Mouse (Mus musculus): ENCODE results near the gene Grasp.

Gene Grasp

DNA sequence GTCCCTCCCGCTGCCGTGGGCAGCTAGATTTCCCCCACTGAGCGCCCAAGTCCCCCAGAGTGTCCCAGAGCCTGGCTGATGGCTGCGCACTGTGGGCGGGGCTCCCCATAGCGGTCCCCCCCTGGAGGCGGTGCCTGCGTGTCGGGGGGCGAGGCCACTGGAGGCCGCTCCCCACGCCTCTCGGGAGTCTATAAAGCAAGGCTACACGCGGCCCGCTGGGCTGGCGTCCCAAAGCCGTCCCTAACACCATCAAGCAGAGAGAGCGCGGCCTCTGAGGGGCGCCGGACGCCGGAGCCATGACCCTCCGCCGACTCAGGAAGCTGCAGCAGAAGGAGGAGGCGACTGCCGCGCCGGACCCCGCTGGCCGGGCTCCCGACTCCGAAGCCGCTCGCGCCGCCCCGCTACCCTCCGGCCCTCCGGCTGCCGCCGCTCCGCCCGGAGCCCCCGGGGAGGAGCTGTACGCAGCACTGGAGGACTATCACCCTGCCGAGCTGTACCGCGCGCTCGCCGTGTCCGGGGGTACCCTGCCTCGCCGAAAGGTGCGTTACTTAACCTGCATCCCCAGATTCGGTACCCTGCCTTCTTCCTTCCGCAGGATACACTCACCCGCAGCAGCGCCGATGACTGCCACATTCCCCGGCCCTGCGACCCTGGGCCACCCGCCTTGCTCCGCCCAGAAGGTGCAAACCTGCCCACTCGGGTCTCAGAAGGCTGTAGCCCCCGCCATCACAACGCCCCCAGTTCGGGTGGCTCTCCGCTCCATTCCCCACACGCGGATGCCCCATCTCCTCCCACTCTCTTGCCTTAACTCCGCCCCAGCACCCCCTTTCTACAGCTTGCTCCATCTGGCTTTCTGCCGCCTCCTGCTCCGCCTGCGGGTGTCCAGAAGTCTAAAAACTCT, at the start of gene Grasp:
Grasp (plus strand) TSS at position 183 of the 901 bp plus-strand sequence.
- peak; percentile 74 to 89 for DNase-seq (ENCODE audit: low spot score in 2 of 2)

GRCm38 (mm10) chr15:101174294-101175130, 49.5 kb upstream of the Grasp start:
- DNase-seq (ENCODE audit: low spot score in 2 of 2): no peak

- DNase-seq (ENCODE audit: low spot score in 2 of 2): no peak
Observed at GRCm38 (mm10) chr15:101175131-101175460, 48.9 kb upstream of the Grasp start.

GRCm38 (mm10) chr15:101175613-101176283, 48.2 kb upstream of the Grasp start:
- DNase-seq (ENCODE audit: low spot score in 2 of 2): no peak

DNA sequence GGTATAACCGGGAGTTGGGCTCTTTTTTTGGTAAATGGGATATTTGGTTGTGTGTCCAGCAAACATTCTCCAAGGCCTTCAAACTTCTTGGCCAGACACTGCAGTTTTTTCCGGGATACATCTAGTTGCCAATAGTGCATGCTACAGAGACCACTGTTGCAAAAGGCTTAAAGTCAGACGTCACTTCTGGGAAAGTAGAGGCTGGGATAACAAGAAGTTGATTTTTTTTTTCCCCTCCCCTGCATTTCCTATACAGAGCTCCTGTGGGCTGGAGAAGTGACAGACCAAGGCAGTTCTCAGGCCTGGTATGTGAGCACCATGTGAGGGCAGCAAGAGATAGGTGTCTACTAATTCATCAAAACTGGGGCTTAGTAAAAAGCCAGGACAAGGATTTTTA, 47.7 kb upstream of the Grasp start:
- no peak for DNase-seq (ENCODE audit: low spot score in 2 of 2)

GRCm38 (mm10) chr15:101176795-101177691, 46.9 kb upstream of the Grasp start:
- peak in 1 of 2 experiments; percentile 44 for DNase-seq (ENCODE audit: low spot score in 2 of 2)

DNA sequence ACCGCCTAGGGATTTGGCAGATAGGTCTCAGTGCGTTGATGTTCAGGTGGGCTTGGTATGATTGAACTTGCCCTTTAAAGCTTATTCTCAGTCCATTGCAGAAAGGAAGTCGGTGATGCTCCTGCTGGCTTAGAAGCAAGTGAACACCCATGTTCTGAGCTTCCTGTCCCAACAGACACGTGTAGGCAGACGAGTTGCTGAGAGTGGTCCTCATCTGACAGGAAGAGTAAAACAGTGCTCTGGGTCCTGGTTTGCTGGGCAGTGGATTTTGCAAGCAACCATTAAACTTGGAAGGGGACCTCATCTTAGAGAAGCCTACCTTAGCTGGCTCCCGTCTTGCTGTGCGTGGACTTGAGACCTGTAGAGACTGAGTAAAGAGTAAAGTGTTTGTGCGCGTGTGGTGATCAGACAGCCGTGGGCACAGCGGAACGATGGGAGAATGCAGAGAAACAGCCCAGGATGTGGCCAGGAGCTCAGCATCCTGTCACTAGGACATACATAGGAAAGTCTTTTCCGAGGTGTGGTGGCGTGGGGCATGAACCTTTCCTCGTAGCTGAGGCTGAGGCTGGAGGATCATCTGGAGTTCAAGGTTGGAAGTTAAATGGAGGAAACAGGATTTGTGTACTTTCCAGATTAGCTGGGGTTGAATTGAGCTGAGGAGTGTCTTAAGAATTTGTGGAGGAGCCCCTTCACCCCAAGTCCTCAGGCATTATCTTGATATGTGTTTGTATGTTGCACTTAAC, 43.5 kb upstream of the Grasp start:
- DNase-seq (ENCODE audit: low spot score in 2 of 2): no peak

GRCm38 (mm10) chr15:101181106-101181466, 42.9 kb upstream of the Grasp start:
- no peak for DNase-seq (ENCODE audit: low spot score in 2 of 2)

GRCm38 (mm10) chr15:101181500-101181899, 42.5 kb upstream of the Grasp start:
- DNase-seq (ENCODE audit: low spot score in 2 of 2): no peak

- DNase-seq (ENCODE audit: low spot score in 2 of 2): no peak
Observed at GRCm38 (mm10) chr15:101182676-101183075, 41.3 kb upstream of the Grasp start.

DNA sequence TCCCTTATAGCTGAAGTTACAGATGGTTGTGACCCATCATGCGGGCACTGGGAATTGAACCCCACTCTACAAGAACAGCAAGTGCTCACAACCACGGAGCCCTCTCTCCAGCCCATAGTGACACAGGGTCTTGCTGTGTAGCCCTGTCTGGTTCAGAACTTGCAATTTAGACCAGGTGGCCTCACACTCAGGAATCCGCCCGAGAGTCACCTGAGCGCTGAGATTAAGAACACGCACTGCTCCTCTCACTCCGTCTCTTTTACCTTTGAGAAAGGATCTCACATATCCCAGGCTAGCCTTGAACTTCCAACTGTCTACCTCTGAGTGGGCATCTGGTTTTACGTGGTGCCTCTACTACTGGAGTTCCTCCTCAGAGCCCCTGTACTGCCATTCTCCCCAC, 39.7 kb upstream of the Grasp start:
- DNase-seq (ENCODE audit: low spot score in 2 of 2): no peak

- DNase-seq (ENCODE audit: low spot score in 2 of 2): no peak
Observed at GRCm38 (mm10) chr15:101185549-101185948, 38.4 kb upstream of the Grasp start.

- DNase-seq (ENCODE audit: low spot score in 2 of 2): no peak
Observed at GRCm38 (mm10) chr15:101187907-101188306, 36.1 kb upstream of the Grasp start.

DNA sequence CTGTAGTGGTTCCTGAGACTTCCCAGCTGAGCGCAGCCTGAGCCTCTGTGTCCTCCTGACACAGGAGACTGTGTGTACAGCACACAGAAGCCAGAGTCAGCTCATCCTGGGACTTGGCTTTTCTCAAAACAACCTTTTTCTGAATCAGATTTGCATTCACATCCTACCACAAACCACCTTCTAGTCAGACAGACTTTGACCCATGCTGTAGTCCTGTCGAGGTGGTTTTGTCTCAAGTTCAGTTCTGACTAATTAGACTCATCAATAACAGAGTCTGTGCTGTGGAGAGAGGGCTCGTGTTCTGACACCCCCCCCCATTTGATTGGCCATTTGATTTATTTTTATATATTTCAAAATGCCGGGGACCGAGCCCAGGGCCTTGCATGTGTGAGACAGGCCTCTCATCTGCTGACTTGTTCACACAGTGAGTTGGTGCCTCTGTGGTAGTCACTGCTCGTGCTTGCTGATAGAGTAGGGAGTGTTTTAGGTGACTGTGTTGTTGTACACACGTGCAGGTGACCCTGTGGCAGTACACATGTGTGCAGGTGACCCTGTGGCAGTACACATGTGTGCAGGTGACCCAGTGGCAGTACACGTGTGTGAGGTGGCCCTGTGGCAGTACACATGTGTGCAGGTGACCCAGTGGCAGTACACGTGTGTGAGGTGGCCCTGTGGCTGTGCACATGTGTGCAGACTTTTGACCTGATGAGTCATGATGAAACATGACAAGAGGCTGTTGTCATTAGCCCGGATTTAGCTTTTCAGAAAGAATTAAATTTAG, 33.8 kb upstream of the Grasp start:
- no peak for DNase-seq (ENCODE audit: low spot score in 2 of 2)

- DNase-seq (ENCODE audit: low spot score in 2 of 2): no peak
Observed at GRCm38 (mm10) chr15:101190762-101191150, 33.2 kb upstream of the Grasp start.

- peak in 1 of 2 experiments; percentile 57 for DNase-seq (ENCODE audit: low spot score in 2 of 2)
Observed at GRCm38 (mm10) chr15:101191459-101192259, 32.3 kb upstream of the Grasp start.

- DNase-seq (ENCODE audit: low spot score in 2 of 2): no peak
Observed at GRCm38 (mm10) chr15:101192260-101192640, 31.7 kb upstream of the Grasp start.

GRCm38 (mm10) chr15:101192651-101193050, 31.3 kb upstream of the Grasp start:
- DNase-seq (ENCODE audit: low spot score in 2 of 2): no peak

GRCm38 (mm10) chr15:101193971-101194370, 30.0 kb upstream of the Grasp start:
- no peak for DNase-seq (ENCODE audit: low spot score in 2 of 2)

All from left cerebral cortex, adult 9 months (tissue).